Mouse (Mus musculus) liver, adult 2 months (tissue): Measurements from ENCODE around the gene Gm49339. TPM values are rescaled to one million over a fixed set of nuclear protein-coding genes. Genes with fewer than 3 reads are reported as not detected.

Experiments
- DNase-seq: peaks from one replicate; pipeline ENCODE4 v3.0.0-alpha.2; 2011; ENCODE audit warnings: low read depth, low spot score; ENCODE audit errors: extremely low read depth
- H3K27ac ChIP-seq: fragments of 200-500 bp; replicated peaks from 2 replicates; pipeline ENCODE4 v1.5.1; 2012; ENCODE audit warnings: low read depth, mild to moderate bottlenecking, control low read depth, inconsistent platforms, low read length; ENCODE audit not compliant: insufficient read depth
- H3K27me3 ChIP-seq: fragments of 200-500 bp; 2 replicates; pipeline ENCODE4 v1.6.1; 2012; ENCODE audit warnings: mild to moderate bottlenecking, moderate library complexity, low read length, inconsistent platforms; ENCODE audit not compliant: control insufficient read depth, insufficient read depth
- H3K36me3 ChIP-seq: fragments of 200-500 bp; 2 replicates; pipeline ENCODE4 v1.6.1; 2012; ENCODE audit warnings: low read length, inconsistent platforms; ENCODE audit not compliant: control insufficient read depth, insufficient read depth
- H3K4me1 ChIP-seq: fragments of 200-500 bp; 2 replicates; pipeline ENCODE4 v1.6.1; 2011; ENCODE audit warnings: low read length; ENCODE audit not compliant: control insufficient read depth, insufficient read depth
- H3K4me3 ChIP-seq: fragments of 200-500 bp; 2 replicates; pipeline ENCODE4 v1.5.1; 2011; ENCODE audit warnings: low read depth, mild to moderate bottlenecking, control low read depth, low read length, moderate library complexity; ENCODE audit not compliant: insufficient read depth
- H3K79me2 ChIP-seq: fragments of 200-500 bp; 2 replicates; pipeline ENCODE4 v1.6.1; 2012; ENCODE audit warnings: inconsistent platforms, mild to moderate bottlenecking, low read length, moderate library complexity; ENCODE audit not compliant: control insufficient read depth, insufficient read depth
- H3K9ac ChIP-seq: fragments of 200-500 bp; 2 replicates; pipeline ENCODE4 v1.6.1; 2012; ENCODE audit warnings: low read depth, mild to moderate bottlenecking, control low read depth, inconsistent platforms, low read length
- CTCF ChIP-seq: fragments of 200-500 bp; IDR thresholded peaks from 2 replicates; pipeline ENCODE4 v1.5.1; 2011; ENCODE audit warnings: low read depth, low read length, control low read depth
- POLR2A ChIP-seq: fragments of 200-500 bp; IDR thresholded peaks from 2 replicates; pipeline ENCODE4 v1.6.1; 2011; ENCODE audit warnings: low read length, control low read depth; ENCODE audit not compliant: insufficient read depth; ENCODE audit errors: extremely low read depth
- WGBS: fragments of 180-500 bp; shearing (Covaris S2); methylation state at CpG from one replicate; pipeline ENCODE4 v1.1.7; 2018; 5-methylcytosine and 5-hydroxymethylcytosine counted together
- polyA plus RNA-seq: library from polyadenylated mRNA; depleted of rRNA; stranded (reverse); fragments of >200 nt; gene quantifications from 2 replicates; pipeline ENCODE4 v1.2.3, GENCODE M21; 2012; rRNA removed
- total RNA-seq: library from RNA; depleted of rRNA; stranded (reverse); fragments of >200 nt; gene quantifications from 2 replicates; pipeline ENCODE4 v1.2.3, GENCODE M21; 2014; rRNA removed

Gm49339 gene
- total and polyA plus RNA-seq, 2 experiments = 1.2 to 2.3 TPM

DNA sequence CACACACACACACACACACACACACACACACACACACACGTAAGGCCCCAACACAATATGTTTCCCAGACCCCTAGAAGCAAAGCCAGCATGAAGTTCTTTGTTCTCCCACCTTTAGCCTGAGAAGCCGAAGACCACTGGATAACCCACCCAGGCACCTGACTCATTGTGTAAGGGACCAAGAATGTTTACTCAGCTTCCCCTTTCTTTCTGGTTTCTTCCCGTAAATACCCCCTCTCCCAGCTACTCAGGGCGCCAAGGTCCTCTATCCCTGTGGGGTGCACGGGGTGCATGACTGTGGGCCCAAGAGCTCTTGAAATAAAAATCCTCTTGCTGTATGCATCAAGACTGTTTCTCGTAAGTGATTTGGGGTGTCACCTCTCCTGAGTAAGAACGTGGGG lies 45.7 kb downstream of the Gm49339 start:
- H3K27ac ChIP-seq = peak overlapping the region; percentile 54
- no peak for DNase-seq
- no peaks in the 10 kb centered on the region for H3K27me3 ChIP-seq
- H3K9ac ChIP-seq = peak overlapping the region; percentile 47; the same call in 1 of the 2 replicates
- peak overlapping the region; percentile 49; the same call in 1 of the 2 replicates for H3K4me3 ChIP-seq
- WGBS = 61% methylated on average over 7 of the region's 7 CpGs
- no peaks in the 10 kb centered on the region for H3K36me3 ChIP-seq
- TF ChIP-seq POLR2A = no peak
- TF ChIP-seq CTCF = no peak
- no peaks in the 10 kb centered on the region for H3K4me1 ChIP-seq
- no peaks in the 10 kb centered on the region for H3K79me2 ChIP-seq

- DNase-seq = no peak
- H3K36me3 ChIP-seq = no peaks in the 10 kb centered on the region
- peak overlapping the region; percentile 49 for H3K4me3 ChIP-seq
- TF ChIP-seq CTCF = no peak
- TF ChIP-seq POLR2A = no peak
- no peaks in the 10 kb centered on the region for H3K27me3 ChIP-seq
- peak overlapping the region; percentile 54 for H3K27ac ChIP-seq
- no peaks in the 10 kb centered on the region for H3K79me2 ChIP-seq
- H3K4me1 ChIP-seq = no peaks in the 10 kb centered on the region
- WGBS = 79% methylated on average over 4 of the region's 4 CpGs
- H3K9ac ChIP-seq = peak overlapping the region; percentile 47; the same call in 1 of the 2 replicates
Measured at GRCm38 (mm10) chr10:51526633-51527032, 46.2 kb downstream of the Gm49339 start.

GRCm38 (mm10) chr10:51528840-51529434 lies 48.5 kb downstream of the Gm49339 start:
- no peaks in the 10 kb centered on the region for H3K36me3 ChIP-seq
- H3K4me1 ChIP-seq = no peaks in the 10 kb centered on the region
- H3K4me3 ChIP-seq = no peak overlapping the region
- no peak overlapping the region for H3K9ac ChIP-seq
- H3K27me3 ChIP-seq = no peaks in the 10 kb centered on the region
- 47% methylated on average over 8 of the region's 8 CpGs for WGBS
- no peak for TF ChIP-seq POLR2A
- TF ChIP-seq CTCF = no peak
- no peaks in the 10 kb centered on the region for H3K79me2 ChIP-seq
- DNase-seq = no peak
- peak overlapping the region; percentile 44; the same call in 1 of the 2 replicates for H3K27ac ChIP-seq

DNA sequence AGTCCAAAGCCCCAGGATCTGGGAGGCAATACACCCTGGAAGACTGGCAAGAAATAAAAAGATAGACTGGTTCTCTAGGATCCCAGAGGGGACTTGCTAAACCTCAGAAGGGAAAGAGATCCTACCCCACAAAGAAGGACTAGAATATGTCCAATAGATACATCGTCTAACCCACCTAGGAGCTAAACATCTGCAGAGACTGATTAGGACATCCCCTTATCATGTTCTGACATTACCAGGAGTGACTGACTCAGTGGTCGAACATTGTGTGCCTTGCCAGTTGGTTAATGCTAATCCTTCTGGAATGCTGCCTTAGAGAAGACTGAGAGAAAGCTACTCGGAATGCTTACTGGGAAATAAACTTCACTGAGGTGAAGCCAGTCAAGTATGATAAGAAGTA lies 49.1 kb downstream of the Gm49339 start:
- no peak for TF ChIP-seq CTCF
- no peak for TF ChIP-seq POLR2A
- H3K36me3 ChIP-seq = no peaks in the 10 kb centered on the region

GRCm38 (mm10) chr10:51530813-51531212 lies 50.4 kb downstream of the Gm49339 start:
- no peaks in the 10 kb centered on the region for H3K79me2 ChIP-seq
- TF ChIP-seq POLR2A (no peak), CTCF (no peak)
- WGBS = 81% methylated on average over 7 of the region's 7 CpGs
- H3K9ac ChIP-seq = no peak overlapping the region
- no peaks in the 10 kb centered on the region for H3K27me3 ChIP-seq
- H3K36me3 ChIP-seq = no peaks in the 10 kb centered on the region
- no peak overlapping the region for H3K4me3 ChIP-seq
- no peak for DNase-seq
- no peak overlapping the region for H3K27ac ChIP-seq
- H3K4me1 ChIP-seq = no peaks in the 10 kb centered on the region

More for the DNA sequence above, 49.1 kb downstream of the Gm49339 start:
- no peak overlapping the region for H3K9ac ChIP-seq
- no peaks in the 10 kb centered on the region for H3K27me3 ChIP-seq
- DNase-seq = no peak
- 75% methylated on average over 3 of the region's 3 CpGs for WGBS
- no peaks in the 10 kb centered on the region for H3K4me1 ChIP-seq
- H3K79me2 ChIP-seq = no peaks in the 10 kb centered on the region
- H3K4me3 ChIP-seq = no peak overlapping the region
- H3K27ac ChIP-seq = no peak overlapping the region

Other genes with a start within 250 kb of the Gm49339 start
- 2.4 and 2.9 TPM in 2 replicates for gene Lilr4b, start within 50 bp of the Gm49339 start, total RNA-seq
- 0.12 and 0.89 TPM in 2 replicates for gene Lilr4b, start within 50 bp of the Gm49339 start, polyA plus RNA-seq
- 6.2 and 7.0 TPM in 2 replicates for gene Lilrb4a, start 10.3 kb downstream of the Gm49339 start, total RNA-seq
- 0.39 and 0.76 TPM in 2 replicates for gene Lilrb4a, start 10.3 kb downstream of the Gm49339 start, polyA plus RNA-seq
- gene Fam162b, start 109.9 kb downstream of the Gm49339 start, total RNA-seq = not detected in 2 replicates
- not detected in 2 replicates for gene Fam162b, start 109.9 kb downstream of the Gm49339 start, polyA plus RNA-seq
- gene Gprc6a, start 150.8 kb downstream of the Gm49339 start, total RNA-seq = not detected in 2 replicates
- not detected in 2 replicates for gene Gprc6a, start 150.8 kb downstream of the Gm49339 start, polyA plus RNA-seq
- not detected in 2 replicates for gene Rfx6, start 197.1 kb downstream of the Gm49339 start, total RNA-seq
- gene Rfx6, start 197.1 kb downstream of the Gm49339 start, polyA plus RNA-seq = not detected in 2 replicates